Mouse (Mus musculus) heart, adult 10 weeks (tissue): Measurements from ENCODE around the gene Zfp869. TPM values are rescaled to one million over a fixed set of nuclear protein-coding genes. Genes with fewer than 3 reads are reported as not detected.

Experiments used
- polyA plus RNA-seq: library from polyadenylated mRNA; stranded (reverse); fragments of 350-450 nt; fragmentation: Illumina TruSeq; extraction: RNeasy Lipid Tissue Mini Kit (QIAGEN cat#74804); gene quantifications from one replicate; pipeline ENCODE4 v1.2.3, GENCODE M21; 2014; ENCODE audit warnings: low read depth, low replicate concordance

The Zfp869 gene
- 24.0 TPM for polyA plus RNA-seq

GRCm38 (mm10) chr8:69710624-69711023 is at the start of gene Zfp869:
Gene Zfp869 (minus strand): TSS chr8:69710724.

GRCm38 (mm10) chr8:69749544-69750454 is 39.3 kb upstream of the Zfp869 start, which contains the start of gene Zfp963:
Gene Zfp963 (minus strand): TSS chr8:69749970.

Other genes starting within 250 kb of the Zfp869 start
- not detected for gene Gm7697, start 187.7 kb downstream of the Zfp869 start, polyA plus RNA-seq
- 7.3 TPM for gene Zfp868, start 85.2 kb downstream of the Zfp869 start, polyA plus RNA-seq
- gene Zfp964, start 56.2 kb downstream of the Zfp869 start, polyA plus RNA-seq = 1.2 TPM
- 4.2 TPM for gene Zfp963, start 39.2 kb upstream of the Zfp869 start, polyA plus RNA-seq
- gene Gm20422, start 64.2 kb upstream of the Zfp869 start, polyA plus RNA-seq = not detected
- gene Atp13a1, start 80.4 kb upstream of the Zfp869 start, polyA plus RNA-seq = 13.5 TPM
- 17.2 TPM for gene Zfp866, start 80.5 kb upstream of the Zfp869 start, polyA plus RNA-seq
- gene Gmip, start 98.0 kb upstream of the Zfp869 start, polyA plus RNA-seq = 4.4 TPM
- 0.18 TPM for gene Lpar2, start 111.7 kb upstream of the Zfp869 start, polyA plus RNA-seq
- gene Pbx4, start 121.8 kb upstream of the Zfp869 start, polyA plus RNA-seq = not detected
- gene Cilp2, start 177.0 kb upstream of the Zfp869 start, polyA plus RNA-seq = 6.1 TPM
- gene Tssk6, start 191.5 kb upstream of the Zfp869 start, polyA plus RNA-seq = not detected
- gene Ndufa13, start 191.8 kb upstream of the Zfp869 start, polyA plus RNA-seq = 607 TPM
- gene Yjefn3, start 192.0 kb upstream of the Zfp869 start, polyA plus RNA-seq = 10.9 TPM